Mouse (Mus musculus) forebrain, postnatal 0 days (tissue): ENCODE data around the gene Trpv5. TPM values are rescaled to one million over a fixed set of nuclear protein-coding genes. Genes with fewer than 3 reads are reported as not detected.

ENCODE experiments used
- ATAC-seq: fragments of 200-750 bp; cut with Nextera tagmentation; 2 replicates; pipeline ENCODE4 v1.8.0; 2017; ENCODE audit warnings: mild to moderate bottlenecking, moderate library complexity
- DNase-seq: peaks from one replicate; pipeline ENCODE4 v3.0.0-alpha.2; 2015
- H3K27ac ChIP-seq: fragments of 300-500 bp; sonication (generic); 2 replicates; pipeline ENCODE4 v1.5.1; 2014; ENCODE audit warnings: low read depth, mild to moderate bottlenecking, antibody characterized with exemption, low read length, moderate library complexity, mixed read lengths
- H3K27me3 ChIP-seq: fragments of 300-500 bp; sonication (generic); 2 replicates; pipeline ENCODE4 v1.6.1; 2014; ENCODE audit warnings: mild to moderate bottlenecking, low read length, mixed read lengths; ENCODE audit not compliant: insufficient read depth
- H3K36me3 ChIP-seq: fragments of 300-500 bp; sonication (generic); 2 replicates; pipeline ENCODE4 v1.6.1; 2014; ENCODE audit warnings: mild to moderate bottlenecking, moderate library complexity; ENCODE audit not compliant: insufficient read depth
- H3K4me1 ChIP-seq: fragments of 300-500 bp; sonication (generic); 2 replicates; pipeline ENCODE4 v1.6.1; 2014; ENCODE audit warnings: antibody characterized with exemption; ENCODE audit not compliant: insufficient read depth
- H3K4me2 ChIP-seq: fragments of 300-500 bp; sonication (generic); 2 replicates; pipeline ENCODE4 v1.6.1; 2014; ENCODE audit warnings: low read depth, mild to moderate bottlenecking, moderate library complexity
- H3K4me3 ChIP-seq: fragments of 300-500 bp; sonication (generic); 2 replicates; pipeline ENCODE4 v1.5.1; 2014; ENCODE audit warnings: low read depth, low read length, mixed read lengths
- H3K9ac ChIP-seq: fragments of 300-500 bp; sonication (generic); 2 replicates; pipeline ENCODE4 v1.6.1; 2014; ENCODE audit warnings: mild to moderate bottlenecking
- H3K9me3 ChIP-seq: fragments of 300-500 bp; sonication (generic); 2 replicates; pipeline ENCODE4 v1.6.1; 2016; ENCODE audit warnings: low read length
- CTCF ChIP-seq: sonication (generic); IDR thresholded peaks from 2 replicates; pipeline ENCODE4 v1.5.1; 2016; ENCODE audit warnings: antibody characterized with exemption, control low read depth, low read depth
- WGBS: fragments of 180-500 bp; shearing (Covaris S2); extraction: QIAGEN DNeasy Blood & Tissue Kit; methylation state at CpG from one replicate; pipeline ENCODE4 v1.1.7; 2014; 5-methylcytosine and 5-hydroxymethylcytosine counted together
- polyA plus RNA-seq: library from polyadenylated mRNA; unstranded; fragments of >200 nt; fragmentation: Nextera tagmentation; extraction: Ambion mirVana; gene quantifications from 2 replicates; pipeline ENCODE4 v1.2.1, GENCODE M21; 2015
- total RNA-seq: library from RNA; depleted of rRNA; stranded (reverse); fragments of >200 nt; gene quantifications from 2 replicates; pipeline ENCODE4 v1.2.3, GENCODE M21; 2014; rRNA removed

The Trpv5 gene
- not detected in 2 replicates for total RNA-seq
- polyA plus RNA-seq: not detected in 2 replicates

- H3K9ac ChIP-seq: no peak within 1 kb of the TSS
- 88% methylated on average over 1 of the region's 1 CpGs for WGBS
- ATAC-seq (no peak), DNase-seq (no peak)
- no peak within 1 kb of the TSS for H3K27ac ChIP-seq
- H3K4me2 ChIP-seq: no peak within 1 kb of the TSS
- no peaks in the 10 kb centered on the region for H3K27me3 ChIP-seq
- H3K4me3 ChIP-seq: no peak within 1 kb of the TSS
- no peaks in the 10 kb centered on the region for H3K9me3 ChIP-seq
- no peaks in the 10 kb centered on the region for H3K36me3 ChIP-seq
- no peak for TF ChIP-seq CTCF
- H3K4me1 ChIP-seq: no peaks in the 10 kb centered on the region
These were observed at the start of gene Trpv5 for GRCm38 (mm10) chr6:41680669-41681068. TSS of gene Trpv5 (minus strand) at chr6:41680769.

- no peaks in the 10 kb centered on the region for H3K27me3 ChIP-seq
- no peak overlapping the region for H3K4me3 ChIP-seq
These were observed 47.5 kb upstream of the Trpv5 start for GRCm38 (mm10) chr6:41727989-41728609.

GRCm38 (mm10) chr6:41721430-41721829, 40.9 kb upstream of the Trpv5 start:
- no peaks in the 10 kb centered on the region for H3K4me1 ChIP-seq
- H3K27ac ChIP-seq: no peak overlapping the region
- H3K4me2 ChIP-seq: no peak overlapping the region
- no peak for DNase-seq
- WGBS: 93% methylated on average over 2 of the region's 2 CpGs
- H3K4me3 ChIP-seq: no peak overlapping the region
- no peak overlapping the region for H3K9ac ChIP-seq
- no peaks in the 10 kb centered on the region for H3K36me3 ChIP-seq
- ATAC-seq: no peak
- TF ChIP-seq CTCF: no peak
- no peaks in the 10 kb centered on the region for H3K27me3 ChIP-seq
- H3K9me3 ChIP-seq: no peaks in the 10 kb centered on the region

More at GRCm38 (mm10) chr6:41727989-41728609, 47.5 kb upstream of the Trpv5 start:
- no peak overlapping the region for H3K9ac ChIP-seq
- no peak overlapping the region for H3K27ac ChIP-seq
- no peaks in the 10 kb centered on the region for H3K4me1 ChIP-seq
- H3K36me3 ChIP-seq: no peaks in the 10 kb centered on the region
- no peaks in the 10 kb centered on the region for H3K9me3 ChIP-seq
- no peak for TF ChIP-seq CTCF
- 74% methylated on average over 1 of the region's 1 CpGs for WGBS
- H3K4me2 ChIP-seq: no peak overlapping the region
- no peak for ATAC-seq
- no peak for DNase-seq

- no peaks in the 10 kb centered on the region for H3K9me3 ChIP-seq
- no peak overlapping the region for H3K9ac ChIP-seq
- H3K27me3 ChIP-seq: no peaks in the 10 kb centered on the region
- ATAC-seq (no peak), DNase-seq (no peak)
- WGBS: 83% methylated on average over 1 of the region's 1 CpGs
- H3K36me3 ChIP-seq: no peaks in the 10 kb centered on the region
- H3K4me2 ChIP-seq: no peak overlapping the region
- H3K4me3 ChIP-seq: no peak overlapping the region
- TF ChIP-seq CTCF: no peak
- no peak overlapping the region for H3K27ac ChIP-seq
- H3K4me1 ChIP-seq: no peaks in the 10 kb centered on the region
These were observed 29.7 kb upstream of the Trpv5 start for GRCm38 (mm10) chr6:41710281-41710680.

- Histone ChIP-seq H3K9ac (no peak overlapping the region), H3K27ac (no peak overlapping the region), H3K27me3 (no peaks in the 10 kb centered on the region), H3K36me3 (no peaks in the 10 kb centered on the region), H3K9me3 (no peaks in the 10 kb centered on the region), H3K4me3 (no peak overlapping the region), H3K4me2 (no peak overlapping the region), H3K4me1 (no peaks in the 10 kb centered on the region)
- no peak for TF ChIP-seq CTCF
- 92% methylated on average over 7 of the region's 7 CpGs for WGBS
- DNase-seq (no peak), ATAC-seq (no peak)
These were observed 25.7 kb upstream of the Trpv5 start for GRCm38 (mm10) chr6:41706275-41706674.

GRCm38 (mm10) chr6:41704123-41704522, 23.6 kb upstream of the Trpv5 start, which contains the start of gene Kel:
TSS of gene Kel (minus strand) at chr6:41704339.
- Histone ChIP-seq H3K4me2 (no peak within 1 kb of the TSS), H3K27ac (no peak within 1 kb of the TSS), H3K9ac (no peak within 1 kb of the TSS), H3K4me1 (no peaks in the 10 kb centered on the region), H3K27me3 (no peaks in the 10 kb centered on the region), H3K9me3 (no peaks in the 10 kb centered on the region), H3K36me3 (no peaks in the 10 kb centered on the region), H3K4me3 (no peak within 1 kb of the TSS)
- no peak for ATAC-seq
- DNase-seq: no peak
- TF ChIP-seq CTCF: no peak
- 39% methylated on average over 1 of the region's 1 CpGs for WGBS

- Histone ChIP-seq H3K27ac (no peak overlapping the region), H3K9ac (no peak overlapping the region), H3K4me2 (no peak overlapping the region), H3K4me1 (no peaks in the 10 kb centered on the region), H3K36me3 (no peaks in the 10 kb centered on the region), H3K9me3 (no peaks in the 10 kb centered on the region), H3K27me3 (no peaks in the 10 kb centered on the region), H3K4me3 (no peak overlapping the region)
- TF ChIP-seq CTCF: no peak
- DNase-seq (no peak), ATAC-seq (no peak)
- 80% methylated on average over 2 of the region's 2 CpGs for WGBS
These were observed 22.4 kb upstream of the Trpv5 start for GRCm38 (mm10) chr6:41702928-41703327.
